Mouse (Mus musculus): ENCODE data around the gene Tpst2. TPM values are rescaled to one million over a fixed set of nuclear protein-coding genes. Genes with fewer than 3 reads are reported as not detected.

Gene Tpst2
- polyA plus RNA-seq, 1 experiment from 2014 or later: 38.8 TPM

DNA sequence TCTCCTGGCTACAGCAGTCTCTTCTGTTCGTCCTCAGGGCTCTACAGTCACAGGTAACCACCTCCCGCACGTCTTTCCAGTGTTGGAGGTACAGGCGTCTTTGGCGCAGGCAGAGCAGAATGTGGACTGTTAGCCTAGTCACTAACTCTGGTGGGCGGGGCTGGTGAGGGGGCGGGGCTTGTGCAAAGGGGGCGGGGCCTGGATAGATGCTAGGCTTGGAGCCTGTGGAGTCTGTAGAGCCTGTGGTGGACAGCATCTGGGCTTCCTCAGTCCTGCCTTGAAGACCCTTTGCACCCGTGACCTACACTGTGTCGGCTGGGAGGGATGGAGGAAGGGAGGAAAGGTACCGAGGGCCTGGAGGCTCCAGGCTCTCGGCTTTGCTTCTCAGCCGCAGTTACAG lies 79.4 kb downstream of the Tpst2 start, which contains the start of gene Gm6583:
Gene Gm6583, minus strand, starts transcription at position 124 of the 400 bp plus-strand sequence.
- Histone ChIP-seq H3K36me3 (ENCODE audit: control insufficient read depth, insufficient read depth) (no peaks in the 10 kb centered on the region; the same call in none of the 2 replicates), H3K9ac (ENCODE audit: low read depth, low read length) (no peak within 1 kb of the TSS), H3K9me3 (replicated peaks; ENCODE audit: control insufficient read depth, low read length) (no peaks in the 10 kb centered on the region), H3K4me1 (ENCODE audit: control insufficient read depth, low read depth, low read length) (peaks cover 20% of the 10 kb centered on the region), H3K27ac (ENCODE audit: low read length) (no peak within 1 kb of the TSS; the same call in 1 of the 2 replicates), H3K4me2 (ENCODE audit: low read depth, low read length) (no peak within 1 kb of the TSS), H3K27me3 (ENCODE audit: control insufficient read depth, insufficient read depth, low read depth, low read length) (no peaks in the 10 kb centered on the region), H3K4me3 (ENCODE audit: low read depth, low read length) (no peak within 1 kb of the TSS)
- ATAC-seq (ENCODE audit: low read depth): peak; percentile 25
- 45% methylated on average over 13 of the region's 13 CpGs for WGBS (ENCODE audit: insufficient replicate concordance)

DNA sequence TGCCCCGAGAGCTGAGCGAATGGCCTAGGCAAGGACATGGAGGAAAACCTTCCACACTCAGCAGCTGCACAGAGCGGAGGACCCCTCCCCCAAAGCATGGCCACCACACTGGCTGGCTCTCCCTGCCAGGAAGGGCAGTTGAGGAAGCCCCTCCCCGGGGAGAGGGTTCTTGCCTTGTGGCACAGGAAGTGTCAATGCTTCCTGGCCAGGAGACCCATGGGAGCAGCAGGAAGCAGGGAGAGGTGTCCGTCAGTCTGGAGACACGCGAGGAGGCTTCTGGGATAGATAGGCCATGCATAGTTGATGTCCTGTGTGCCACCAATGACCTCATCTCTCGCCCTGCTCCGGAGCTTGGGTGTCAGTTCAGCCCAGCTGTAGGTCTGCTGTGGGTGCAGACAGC lies 79.8 kb downstream of the Tpst2 start:
- Histone ChIP-seq H3K36me3 (ENCODE audit: control insufficient read depth, insufficient read depth) (no peaks in the 10 kb centered on the region; the same call in none of the 2 replicates), H3K27ac (ENCODE audit: low read length) (no peak overlapping the region), H3K9ac (ENCODE audit: low read depth, low read length) (no peak overlapping the region), H3K27me3 (ENCODE audit: control insufficient read depth, insufficient read depth, low read depth, low read length) (no peaks in the 10 kb centered on the region), H3K9me3 (replicated peaks; ENCODE audit: control insufficient read depth, low read length) (no peaks in the 10 kb centered on the region), H3K4me2 (ENCODE audit: low read depth, low read length) (no peak overlapping the region), H3K4me1 (ENCODE audit: control insufficient read depth, low read depth, low read length) (peaks cover 20% of the 10 kb centered on the region), H3K4me3 (ENCODE audit: low read depth, low read length) (no peak overlapping the region)
- ATAC-seq (ENCODE audit: low read depth): no peak
- 75% methylated on average over 9 of the region's 9 CpGs for WGBS (ENCODE audit: insufficient replicate concordance)

DNA sequence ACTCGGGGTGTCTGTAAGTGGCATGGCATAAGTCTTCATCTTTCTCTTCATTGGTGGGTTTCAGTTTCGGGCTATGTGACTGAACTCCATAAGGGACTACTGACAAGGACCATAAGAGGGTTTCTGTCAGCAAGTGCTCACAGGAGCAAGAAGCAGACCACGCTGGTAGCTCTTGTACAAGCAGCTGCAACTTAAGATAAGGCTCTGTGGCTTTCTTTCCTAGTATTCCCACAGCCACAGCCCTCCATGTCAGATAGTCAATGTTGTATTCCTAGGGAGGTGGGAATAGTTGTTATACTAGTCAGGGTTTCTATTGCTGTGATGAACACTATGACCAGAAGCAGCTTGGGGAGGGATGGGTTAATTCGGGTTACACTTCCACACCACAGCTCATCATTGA lies 83.0 kb downstream of the Tpst2 start:
- no peaks in the 10 kb centered on the region for H3K27me3 ChIP-seq (ENCODE audit: control insufficient read depth, insufficient read depth, low read depth, low read length)
- peak; percentile 75 for ATAC-seq (ENCODE audit: low read depth)
- peak overlapping the region; percentile 18 for H3K27ac ChIP-seq (ENCODE audit: low read length)
- H3K4me2 ChIP-seq (ENCODE audit: low read depth, low read length): peak overlapping the region; percentile 15; the same call in 1 of the 2 replicates
- peaks cover 20% of the 10 kb centered on the region for H3K4me1 ChIP-seq (ENCODE audit: control insufficient read depth, low read depth, low read length)
- no peaks in the 10 kb centered on the region for H3K9me3 ChIP-seq (replicated peaks; ENCODE audit: control insufficient read depth, low read length)
- H3K36me3 ChIP-seq (ENCODE audit: control insufficient read depth, insufficient read depth): peaks cover 4% of the 10 kb centered on the region
- H3K4me3 ChIP-seq (ENCODE audit: low read depth, low read length): no peak overlapping the region
- H3K9ac ChIP-seq (ENCODE audit: low read depth, low read length): no peak overlapping the region
- WGBS (ENCODE audit: insufficient replicate concordance): 27% methylated on average over 4 of the region's 4 CpGs

DNA sequence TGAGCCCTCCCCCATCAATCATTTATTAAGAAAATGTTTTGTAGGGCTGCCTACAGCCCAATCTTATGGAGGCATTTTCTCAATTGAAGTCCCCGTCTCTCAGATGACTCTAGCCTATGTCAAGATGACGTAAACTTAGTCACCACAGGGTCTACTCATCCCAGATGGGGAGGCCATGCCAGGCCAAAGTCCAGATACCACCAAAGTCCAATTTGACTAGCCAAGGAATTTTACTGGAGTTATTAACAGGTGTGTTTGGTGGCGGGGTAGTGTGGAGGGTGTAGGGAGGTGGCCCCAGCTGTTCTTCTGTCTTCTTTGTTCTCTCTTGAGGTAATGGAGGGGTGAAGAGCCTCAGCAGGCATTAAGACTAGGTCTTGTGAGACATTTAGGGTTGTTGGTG lies 83.6 kb downstream of the Tpst2 start:
- H3K4me1 ChIP-seq (ENCODE audit: control insufficient read depth, low read depth, low read length): peaks cover 20% of the 10 kb centered on the region
- ATAC-seq (ENCODE audit: low read depth): no peak
- peaks cover 4% of the 10 kb centered on the region for H3K36me3 ChIP-seq (ENCODE audit: control insufficient read depth, insufficient read depth)
- H3K9ac ChIP-seq (ENCODE audit: low read depth, low read length): no peak overlapping the region
- no peaks in the 10 kb centered on the region for H3K9me3 ChIP-seq (replicated peaks; ENCODE audit: control insufficient read depth, low read length)
- WGBS (ENCODE audit: insufficient replicate concordance): 78% methylated on average over 3 of the region's 3 CpGs
- H3K4me3 ChIP-seq (ENCODE audit: low read depth, low read length): no peak overlapping the region
- H3K4me2 ChIP-seq (ENCODE audit: low read depth, low read length): peak overlapping the region; percentile 15; the same call in 1 of the 2 replicates
- no peak overlapping the region for H3K27ac ChIP-seq (ENCODE audit: low read length)
- no peaks in the 10 kb centered on the region for H3K27me3 ChIP-seq (ENCODE audit: control insufficient read depth, insufficient read depth, low read depth, low read length)

DNA sequence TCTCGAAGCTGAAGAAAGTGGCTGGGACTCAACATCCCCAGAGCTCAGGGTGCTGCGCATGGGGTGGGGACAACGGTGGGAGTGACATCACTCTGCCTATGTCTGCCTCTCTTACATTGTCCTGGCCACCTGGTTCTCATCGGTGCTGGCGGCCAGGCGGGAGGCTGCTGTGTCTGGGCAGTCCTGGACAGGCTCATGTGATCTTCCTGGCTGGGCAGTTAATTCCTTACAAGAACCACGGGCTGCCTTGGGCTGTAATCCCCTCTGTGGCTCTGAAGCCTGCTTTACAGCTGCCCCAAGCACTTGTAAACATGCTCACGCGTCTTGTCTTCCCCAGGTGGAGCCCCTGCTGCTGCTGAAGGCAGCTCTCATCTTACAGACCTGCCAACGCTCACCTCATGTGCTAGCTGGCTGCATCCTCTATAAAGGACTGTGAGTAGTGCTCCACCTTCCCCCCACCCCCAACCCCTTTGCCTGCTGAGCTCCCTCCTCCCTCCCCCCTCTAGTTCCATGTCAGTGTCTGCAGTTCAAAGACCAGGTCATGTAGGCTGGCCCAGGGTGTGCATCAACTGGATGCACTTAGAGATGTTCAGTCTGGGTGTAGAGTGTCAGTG lies 87.8 kb downstream of the Tpst2 start:
- H3K27me3 ChIP-seq (ENCODE audit: control insufficient read depth, insufficient read depth, low read depth, low read length): no peaks in the 10 kb centered on the region
- no peak overlapping the region for H3K9ac ChIP-seq (ENCODE audit: low read depth, low read length)
- peaks cover 7% of the 10 kb centered on the region for H3K36me3 ChIP-seq (ENCODE audit: control insufficient read depth, insufficient read depth)
- no peak overlapping the region for H3K4me2 ChIP-seq (ENCODE audit: low read depth, low read length)
- ATAC-seq (ENCODE audit: low read depth): no peak
- H3K4me3 ChIP-seq (ENCODE audit: low read depth, low read length): no peak overlapping the region
- peaks cover 12% of the 10 kb centered on the region for H3K4me1 ChIP-seq (ENCODE audit: control insufficient read depth, low read depth, low read length)
- no peak overlapping the region for H3K27ac ChIP-seq (ENCODE audit: low read length)
- no peaks in the 10 kb centered on the region for H3K9me3 ChIP-seq (replicated peaks; ENCODE audit: control insufficient read depth, low read length)
- 80% methylated on average over 10 of the region's 10 CpGs for WGBS (ENCODE audit: insufficient replicate concordance)

Other genes starting within 250 kb of the Tpst2 start
- 0.49 and 0.67 TPM in 2 replicates for gene Cryba4, start 24.2 kb upstream of the Tpst2 start, polyA plus RNA-seq (2015; fragmentation: Nextera tagmentation; extraction: Ambion mirVana)
- gene Crybb1, start 20.9 kb upstream of the Tpst2 start, polyA plus RNA-seq (2015; fragmentation: Nextera tagmentation; extraction: Ambion mirVana): 0.28 and 0.32 TPM in 2 replicates
- gene Tfip11, start 49.7 kb downstream of the Tpst2 start, polyA plus RNA-seq (2015; fragmentation: Nextera tagmentation; extraction: Ambion mirVana): 11.8 and 12.6 TPM in 2 replicates
- 12.6 and 12.9 TPM in 2 replicates for gene Srrd, start 66.3 kb downstream of the Tpst2 start, polyA plus RNA-seq (2015; fragmentation: Nextera tagmentation; extraction: Ambion mirVana)
- gene Hps4, start 66.4 kb downstream of the Tpst2 start, polyA plus RNA-seq (2015; fragmentation: Nextera tagmentation; extraction: Ambion mirVana): 10.9 and 11.8 TPM in 2 replicates
- 0.04 and 0.13 TPM in 2 replicates for gene Gm6583, start 79.3 kb downstream of the Tpst2 start, polyA plus RNA-seq (2015; fragmentation: Nextera tagmentation; extraction: Ambion mirVana)
- not detected in 2 replicates for gene Asphd2, start 118.2 kb downstream of the Tpst2 start, polyA plus RNA-seq (2015; fragmentation: Nextera tagmentation; extraction: Ambion mirVana)
- gene Gm6588, start 172.7 kb downstream of the Tpst2 start, polyA plus RNA-seq (2015; fragmentation: Nextera tagmentation; extraction: Ambion mirVana): not detected in 2 replicates

All from liver, embryonic 16.5 days (tissue).